Mouse (Mus musculus) liver, embryonic 15.5 days (tissue): ENCODE results near the gene Coq7. TPM values are rescaled to one million over a fixed set of nuclear protein-coding genes. Genes with fewer than 3 reads are reported as not detected.

Experiments
- ATAC-seq: fragments of 200-750 bp; cut with Nextera tagmentation; 2 replicates; pipeline ENCODE4 v1.8.0; 2017; ENCODE audit warnings: moderate number of reproducible peaks, mild to moderate bottlenecking, moderate library complexity; ENCODE audit not compliant: insufficient read depth
- H3K27ac ChIP-seq: fragments of 300-500 bp; sonication (generic); replicated peaks from 2 replicates; pipeline ENCODE4 v1.5.1; 2015; ENCODE audit warnings: mild to moderate bottlenecking, inconsistent platforms
- H3K27me3 ChIP-seq: fragments of 300-500 bp; sonication (generic); 2 replicates; pipeline ENCODE4 v1.6.1; 2015; ENCODE audit warnings: mild to moderate bottlenecking, inconsistent platforms
- H3K36me3 ChIP-seq: fragments of 300-500 bp; sonication (generic); replicated peaks from 2 replicates; pipeline ENCODE4 v1.6.1; 2015; ENCODE audit warnings: moderate library complexity, mild to moderate bottlenecking, inconsistent platforms
- H3K4me1 ChIP-seq: fragments of 300-500 bp; sonication (generic); replicated peaks from 2 replicates; pipeline ENCODE4 v1.6.1; 2015; ENCODE audit warnings: inconsistent platforms
- H3K4me2 ChIP-seq: fragments of 300-500 bp; sonication (generic); 2 replicates; pipeline ENCODE4 v1.6.1; 2015; ENCODE audit warnings: moderate library complexity, mild to moderate bottlenecking, inconsistent platforms
- H3K4me3 ChIP-seq: fragments of 300-500 bp; sonication (generic); replicated peaks from 2 replicates; pipeline ENCODE4 v1.5.1; 2015; ENCODE audit warnings: mild to moderate bottlenecking, inconsistent platforms
- H3K9ac ChIP-seq: fragments of 300-500 bp; sonication (generic); 2 replicates; pipeline ENCODE4 v1.6.1; 2015; ENCODE audit warnings: moderate library complexity, mild to moderate bottlenecking, inconsistent platforms
- H3K9me3 ChIP-seq: fragments of 300-500 bp; sonication (generic); replicated peaks from 2 replicates; pipeline ENCODE4 v1.6.1; 2016; ENCODE audit warnings: inconsistent platforms
- WGBS: fragments of 180-500 bp; shearing (Covaris S2); methylation state at CpG from one replicate; pipeline ENCODE4 v1.1.7; 2015; ENCODE audit warnings: mixed read lengths; ENCODE audit not compliant: insufficient replicate concordance; 5-methylcytosine and 5-hydroxymethylcytosine counted together
- polyA plus RNA-seq: library from polyadenylated mRNA; unstranded; fragments of >200 nt; fragmentation: Nextera tagmentation; extraction: Ambion mirVana; gene quantifications from 2 replicates; pipeline ENCODE4 v1.2.1, GENCODE M21; 2015

Coq7 gene
- polyA plus RNA-seq, 1 experiment from 2014 or later: 37.6 TPM

GRCm38 (mm10) chr7:118481047-118481810 is 51.9 kb downstream of the Coq7 start:
- no peak overlapping the region for H3K4me3 ChIP-seq
- H3K4me2 ChIP-seq: no peak overlapping the region
- 51% methylated on average over 10 of the region's 10 CpGs for WGBS
- no peak overlapping the region for H3K27ac ChIP-seq
- no peaks in the 10 kb centered on the region for H3K27me3 ChIP-seq
- H3K36me3 ChIP-seq: no peaks in the 10 kb centered on the region
- no peak overlapping the region for H3K9ac ChIP-seq
- 0 out of 2 replicates have a peak, but pooled peaks cover 4% of the 10 kb centered on the region for H3K4me1 ChIP-seq
- no peak for ATAC-seq
- no peaks in the 10 kb centered on the region for H3K9me3 ChIP-seq

- Histone ChIP-seq H3K27ac (no peak overlapping the region), H3K9me3 (no peaks in the 10 kb centered on the region), H3K27me3 (no peaks in the 10 kb centered on the region), H3K36me3 (no peaks in the 10 kb centered on the region), H3K4me2 (no peak overlapping the region), H3K9ac (no peak overlapping the region), H3K4me1 (0 out of 2 replicates have a peak, but pooled peaks cover 4% of the 10 kb centered on the region), H3K4me3 (no peak overlapping the region)
- WGBS: 73% methylated on average over 9 of the region's 9 CpGs
- no peak for ATAC-seq
These were observed 52.9 kb downstream of the Coq7 start for GRCm38 (mm10) chr7:118480160-118480709.

- H3K9ac ChIP-seq: no peak overlapping the region
- ATAC-seq: no peak
- H3K27ac ChIP-seq: no peak overlapping the region
- WGBS: 47% methylated on average over 3 of the region's 3 CpGs
- no peaks in the 10 kb centered on the region for H3K36me3 ChIP-seq
- 0 out of 2 replicates have a peak, but pooled peaks cover 4% of the 10 kb centered on the region for H3K4me1 ChIP-seq
- H3K4me3 ChIP-seq: no peak overlapping the region
- no peaks in the 10 kb centered on the region for H3K9me3 ChIP-seq
- no peak overlapping the region for H3K4me2 ChIP-seq
- H3K27me3 ChIP-seq: no peaks in the 10 kb centered on the region
These were observed 54.3 kb downstream of the Coq7 start for GRCm38 (mm10) chr7:118478835-118479312.

- H3K27ac ChIP-seq: no peak overlapping the region
These were observed 56.7 kb downstream of the Coq7 start for GRCm38 (mm10) chr7:118476428-118476827.

GRCm38 (mm10) chr7:118475008-118475705 is 58.0 kb downstream of the Coq7 start:
- H3K9me3 ChIP-seq: no peaks in the 10 kb centered on the region
- no peak overlapping the region for H3K9ac ChIP-seq
- H3K4me2 ChIP-seq: no peak overlapping the region
- H3K27me3 ChIP-seq: no peaks in the 10 kb centered on the region
- no peak overlapping the region for H3K4me3 ChIP-seq
- WGBS: 68% methylated on average over 7 of the region's 7 CpGs
- 0 out of 2 replicates have a peak, but pooled peaks cover 4% of the 10 kb centered on the region for H3K4me1 ChIP-seq
- no peak for ATAC-seq
- no peaks in the 10 kb centered on the region for H3K36me3 ChIP-seq
- no peak overlapping the region for H3K27ac ChIP-seq

More at GRCm38 (mm10) chr7:118476428-118476827, 56.7 kb downstream of the Coq7 start:
- 0 out of 2 replicates have a peak, but pooled peaks cover 4% of the 10 kb centered on the region for H3K4me1 ChIP-seq
- H3K4me2 ChIP-seq: no peak overlapping the region
- H3K9me3 ChIP-seq: no peaks in the 10 kb centered on the region
- H3K36me3 ChIP-seq: no peaks in the 10 kb centered on the region
- H3K27me3 ChIP-seq: no peaks in the 10 kb centered on the region
- no peak overlapping the region for H3K9ac ChIP-seq
- WGBS: 49% methylated on average over 5 of the region's 5 CpGs
- no peak overlapping the region for H3K4me3 ChIP-seq
- no peak for ATAC-seq

- no peak overlapping the region for H3K27ac ChIP-seq
- no peak for ATAC-seq
These were observed 60.3 kb downstream of the Coq7 start for GRCm38 (mm10) chr7:118472886-118473285.

GRCm38 (mm10) chr7:118468060-118468459 is 65.1 kb downstream of the Coq7 start:
- ATAC-seq: no peak
- Histone ChIP-seq H3K9ac (no peak overlapping the region), H3K4me2 (no peak overlapping the region), H3K9me3 (no peaks in the 10 kb centered on the region), H3K4me1 (0 out of 2 replicates have a peak, but pooled peaks cover 4% of the 10 kb centered on the region), H3K27me3 (no peaks in the 10 kb centered on the region), H3K36me3 (no peaks in the 10 kb centered on the region), H3K27ac (no peak overlapping the region), H3K4me3 (no peak overlapping the region)
- 79% methylated on average over 3 of the region's 3 CpGs for WGBS

More at GRCm38 (mm10) chr7:118472886-118473285, 60.3 kb downstream of the Coq7 start:
- no peaks in the 10 kb centered on the region for H3K9me3 ChIP-seq
- H3K4me1 ChIP-seq: 0 out of 2 replicates have a peak, but pooled peaks cover 4% of the 10 kb centered on the region
- H3K9ac ChIP-seq: no peak overlapping the region
- no peak overlapping the region for H3K4me3 ChIP-seq
- no peak overlapping the region for H3K4me2 ChIP-seq
- no peaks in the 10 kb centered on the region for H3K36me3 ChIP-seq
- WGBS: 82% methylated on average over 1 of the region's 1 CpGs
- no peaks in the 10 kb centered on the region for H3K27me3 ChIP-seq

- 32% methylated on average over 4 of the region's 4 CpGs for WGBS
- H3K27ac ChIP-seq: no peak overlapping the region
- H3K4me3 ChIP-seq: no peak overlapping the region
- H3K36me3 ChIP-seq: no peaks in the 10 kb centered on the region
- H3K4me2 ChIP-seq: no peak overlapping the region
- H3K9me3 ChIP-seq: no peaks in the 10 kb centered on the region
- no peak for ATAC-seq
- 0 out of 2 replicates have a peak, but pooled peaks cover 9% of the 10 kb centered on the region for H3K4me1 ChIP-seq
- H3K9ac ChIP-seq: no peak overlapping the region
- no peaks in the 10 kb centered on the region for H3K27me3 ChIP-seq
These were observed 68.7 kb downstream of the Coq7 start for GRCm38 (mm10) chr7:118464432-118464831.

GRCm38 (mm10) chr7:118462818-118463762 is 70.1 kb downstream of the Coq7 start:
- Histone ChIP-seq H3K9ac (no peak overlapping the region), H3K4me1 (0 out of 2 replicates have a peak, but pooled peaks cover 9% of the 10 kb centered on the region), H3K9me3 (no peaks in the 10 kb centered on the region), H3K4me2 (no peak overlapping the region), H3K4me3 (no peak overlapping the region), H3K36me3 (no peaks in the 10 kb centered on the region), H3K27ac (no peak overlapping the region), H3K27me3 (no peaks in the 10 kb centered on the region)
- WGBS: 46% methylated on average over 11 of the region's 11 CpGs
- ATAC-seq: no peak

- 0 out of 2 replicates have a peak, but pooled peaks cover 9% of the 10 kb centered on the region for H3K4me1 ChIP-seq
- no peaks in the 10 kb centered on the region for H3K9me3 ChIP-seq
- no peaks in the 10 kb centered on the region for H3K27me3 ChIP-seq
- H3K27ac ChIP-seq: no peak overlapping the region
- WGBS: 50% methylated on average over 16 of the region's 16 CpGs
- H3K4me3 ChIP-seq: no peak overlapping the region
- no peak overlapping the region for H3K4me2 ChIP-seq
- no peaks in the 10 kb centered on the region for H3K36me3 ChIP-seq
- no peak for ATAC-seq
- H3K9ac ChIP-seq: no peak overlapping the region
These were observed 71.6 kb downstream of the Coq7 start for GRCm38 (mm10) chr7:118461400-118462136.
